Mouse (Mus musculus) splenic B cell, adult 2 months (primary cell): Measurements from ENCODE around the gene Hoxc11.
A peak's percentile ranks its signal among the peaks of the same experiment; 100 is the strongest.

ENCODE experiments used
- DNase-seq: peaks from one replicate; pipeline ENCODE4 v3.0.0-alpha.2; 2011; ENCODE audit warnings: low read depth, low spot score
- H3K27me3 ChIP-seq: 2 replicates; pipeline ENCODE4 v1.6.1; 2012; ENCODE audit warnings: mild to moderate bottlenecking, low read length, moderate library complexity, mixed read lengths; ENCODE audit not compliant: control insufficient read depth, poor library complexity, insufficient read depth, severe bottlenecking
- H3K36me3 ChIP-seq: 2 replicates; pipeline ENCODE4 v1.6.1; 2012; ENCODE audit warnings: mild to moderate bottlenecking, low read length, moderate library complexity, mixed read lengths; ENCODE audit not compliant: control insufficient read depth, poor library complexity, insufficient read depth, severe bottlenecking

Gene Hoxc11

GRCm38 (mm10) chr15:102978615-102979515 is 24.6 kb downstream of the Hoxc11 start:
- DNase-seq, result peak; percentile 36
- H3K27me3 ChIP-seq, result peaks cover 2% of the 10 kb centered on the region
- H3K36me3 ChIP-seq, result no peaks in the 10 kb centered on the region

DNA sequence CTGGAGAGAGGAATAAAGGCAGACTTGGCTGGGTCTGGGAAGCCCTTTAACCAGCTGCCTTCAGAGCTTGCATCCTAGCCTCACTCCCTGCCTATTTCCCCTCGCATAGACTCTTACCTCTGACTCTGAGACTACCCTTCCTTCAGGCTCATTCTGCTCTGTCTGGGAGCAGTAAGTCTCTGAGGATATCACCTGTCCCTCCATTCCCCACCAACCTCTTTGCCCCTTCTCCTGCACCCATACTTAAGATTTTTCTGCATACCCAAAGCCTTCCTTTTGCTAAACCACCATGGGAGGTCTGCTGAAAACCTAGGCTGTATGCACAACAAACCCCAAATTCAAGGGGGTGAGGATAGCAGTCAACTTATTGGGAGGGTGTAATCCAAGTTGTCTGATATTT is 25.7 kb downstream of the Hoxc11 start:
- Histone ChIP-seq H3K27me3 (peaks cover 2% of the 10 kb centered on the region), H3K36me3 (no peaks in the 10 kb centered on the region)
- DNase-seq, result no peak

DNA sequence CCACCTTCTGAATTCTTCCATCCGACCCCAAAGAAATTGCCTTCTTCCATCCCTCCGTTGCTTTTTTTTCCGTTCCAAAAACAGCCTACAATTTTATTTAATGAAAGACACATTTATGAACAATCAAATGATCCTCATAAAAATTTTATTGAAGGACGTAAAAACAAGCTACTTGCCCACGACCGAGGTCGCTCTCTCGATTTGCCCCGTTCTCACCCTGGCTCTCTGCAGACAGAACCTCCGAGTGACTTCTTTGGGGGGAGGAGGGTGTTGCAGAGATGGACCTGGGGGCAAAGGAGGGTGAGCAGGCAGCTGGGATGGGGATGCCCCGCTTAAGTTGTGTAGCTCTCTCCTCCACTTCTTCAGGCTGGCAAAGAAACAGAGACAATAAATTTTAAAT is 26.1 kb downstream of the Hoxc11 start:
- no peak for DNase-seq
- Histone ChIP-seq H3K36me3 (no peaks in the 10 kb centered on the region), H3K27me3 (peaks cover 2% of the 10 kb centered on the region)

DNA sequence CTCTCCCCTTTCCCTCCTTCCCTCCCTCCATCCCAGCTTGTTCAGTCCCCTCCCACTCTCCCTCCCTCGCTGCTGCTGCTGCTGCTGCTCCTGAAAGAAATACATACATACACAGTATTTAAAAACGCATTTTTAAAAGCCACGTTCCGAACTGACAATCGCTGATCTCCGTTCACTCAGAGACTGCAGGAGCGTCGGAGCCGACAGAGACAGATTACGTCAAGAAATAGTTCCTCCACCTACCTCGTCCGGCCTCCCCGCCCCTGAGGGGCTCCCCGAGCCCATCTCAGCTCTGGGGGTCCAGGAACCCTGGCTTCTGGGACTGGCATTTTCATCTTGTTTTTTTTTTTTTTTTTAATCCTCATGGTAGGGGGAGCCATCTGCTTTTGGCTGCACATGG is 26.7 kb downstream of the Hoxc11 start:
- no peak for DNase-seq
- Histone ChIP-seq H3K27me3 (peaks cover 2% of the 10 kb centered on the region), H3K36me3 (no peaks in the 10 kb centered on the region)

GRCm38 (mm10) chr15:102981379-102982288 is 27.4 kb downstream of the Hoxc11 start:
- Histone ChIP-seq H3K27me3 (peaks cover 2% of the 10 kb centered on the region), H3K36me3 (no peaks in the 10 kb centered on the region)
- no peak for DNase-seq

GRCm38 (mm10) chr15:102983716-102984115 is 29.5 kb downstream of the Hoxc11 start:
- H3K27me3 ChIP-seq, result peaks cover 2% of the 10 kb centered on the region
- no peak for DNase-seq

GRCm38 (mm10) chr15:102984521-102984920 is 30.3 kb downstream of the Hoxc11 start:
- no peaks in the 10 kb centered on the region for H3K36me3 ChIP-seq
- no peak for DNase-seq
- peaks cover 2% of the 10 kb centered on the region; the same call in 1 of the 2 replicates for H3K27me3 ChIP-seq

More at GRCm38 (mm10) chr15:102983716-102984115, 29.5 kb downstream of the Hoxc11 start:
- no peaks in the 10 kb centered on the region for H3K36me3 ChIP-seq

- no peak for DNase-seq
- Histone ChIP-seq H3K36me3 (no peaks in the 10 kb centered on the region), H3K27me3 (peaks cover 2% of the 10 kb centered on the region; the same call in 1 of the 2 replicates)
These were observed 30.7 kb downstream of the Hoxc11 start for GRCm38 (mm10) chr15:102984925-102985324.

- peak; percentile 89 for DNase-seq
- Histone ChIP-seq H3K27me3 (peaks cover 3% of the 10 kb centered on the region; the same call in 1 of the 2 replicates), H3K36me3 (no peaks in the 10 kb centered on the region)
These were observed 33.1 kb downstream of the Hoxc11 start for GRCm38 (mm10) chr15:102987124-102987833.

DNA sequence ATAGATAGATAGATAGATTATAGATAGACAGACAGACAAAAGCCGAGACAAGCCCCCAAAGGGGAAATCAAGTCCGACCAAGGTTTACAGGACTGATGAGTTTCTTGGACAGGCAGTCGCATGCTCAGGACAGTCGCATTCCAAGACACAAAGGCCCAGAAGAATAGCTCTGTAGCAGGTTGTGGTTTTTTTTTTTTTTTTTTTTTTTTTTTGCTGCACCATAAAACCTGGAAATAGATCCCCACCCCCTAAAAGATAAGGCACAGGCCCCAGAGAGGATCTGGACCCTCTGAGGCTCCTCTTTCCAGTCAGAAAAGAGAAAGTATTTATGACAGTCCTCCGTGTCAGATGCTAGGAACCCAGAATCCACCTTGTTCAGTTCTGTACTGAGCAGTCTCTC is 33.9 kb downstream of the Hoxc11 start:
- Histone ChIP-seq H3K36me3 (no peaks in the 10 kb centered on the region), H3K27me3 (peaks cover 3% of the 10 kb centered on the region; the same call in 1 of the 2 replicates)
- DNase-seq, result no peak

DNA sequence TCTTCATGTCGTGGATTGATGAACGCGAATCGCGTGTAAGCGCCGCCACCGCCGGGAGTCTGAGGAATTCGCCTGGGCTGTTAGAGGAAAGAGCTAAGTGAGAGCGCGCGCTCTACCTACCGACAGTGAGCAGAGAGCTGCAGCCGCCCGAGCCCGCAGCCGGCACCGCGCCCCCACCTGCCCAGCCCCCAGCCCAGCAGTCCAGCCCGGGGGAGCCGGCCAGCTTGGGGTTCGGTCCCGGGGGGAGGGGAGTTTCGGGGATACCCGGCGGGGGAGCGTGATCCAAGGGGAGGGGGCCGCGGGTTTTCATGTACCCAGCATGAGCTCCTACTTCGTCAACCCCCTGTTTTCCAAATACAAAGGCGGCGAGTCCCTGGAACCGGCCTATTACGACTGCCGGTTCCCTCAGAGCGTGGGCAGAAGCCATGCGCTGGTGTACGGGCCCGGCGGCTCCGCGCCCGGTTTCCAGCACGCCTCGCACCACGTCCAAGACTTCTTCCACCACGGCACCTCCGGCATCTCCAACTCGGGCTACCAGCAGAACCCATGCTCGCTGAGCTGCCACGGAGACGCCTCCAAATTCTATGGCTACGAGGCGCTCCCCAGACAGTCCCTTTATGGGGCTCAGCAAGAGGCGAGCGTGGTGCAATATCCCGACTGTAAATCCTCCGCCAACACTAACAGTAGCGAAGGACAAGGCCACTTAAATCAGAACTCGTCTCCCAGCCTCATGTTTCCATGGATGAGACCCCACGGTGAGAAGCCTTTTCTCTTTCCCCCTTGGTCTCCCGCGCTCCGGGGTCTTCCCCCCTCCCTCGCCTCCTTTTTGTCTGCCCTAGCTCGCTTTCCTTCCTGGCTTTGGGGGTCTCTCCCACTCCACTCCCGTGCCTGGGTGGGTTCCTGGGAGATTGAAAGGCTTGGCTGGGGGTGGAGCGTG is 36.5 kb downstream of the Hoxc11 start, which contains the start of gene Hoxc8:
Hoxc8 (plus strand) TSS at position 147 of the 937 bp plus-strand sequence.
- no peak for DNase-seq
- Histone ChIP-seq H3K36me3 (no peaks in the 10 kb centered on the region), H3K27me3 (peaks cover 3% of the 10 kb centered on the region; the same call in 1 of the 2 replicates)

DNA sequence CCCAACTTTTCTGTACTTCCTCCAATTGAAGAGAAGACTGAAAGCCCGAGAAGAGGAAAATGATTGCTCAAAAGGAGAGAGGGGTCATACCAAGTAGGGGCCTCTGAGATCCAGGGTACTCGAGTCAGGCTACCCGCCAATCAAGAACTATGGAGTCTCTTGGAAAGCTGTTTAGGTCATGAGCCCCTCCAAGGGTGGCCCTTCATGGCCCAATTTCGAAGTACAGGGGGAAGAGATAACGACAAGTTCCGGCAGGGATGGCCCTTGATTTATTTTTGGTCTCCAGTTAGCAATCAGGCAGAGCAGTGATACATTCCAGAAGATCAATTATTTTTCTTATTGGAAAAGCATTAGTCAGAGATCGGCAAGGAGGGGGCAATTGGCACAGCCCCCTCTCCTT is 37.6 kb downstream of the Hoxc11 start:
- H3K36me3 ChIP-seq, result no peaks in the 10 kb centered on the region
- peaks cover 6% of the 10 kb centered on the region for H3K27me3 ChIP-seq
- DNase-seq, result no peak

DNA sequence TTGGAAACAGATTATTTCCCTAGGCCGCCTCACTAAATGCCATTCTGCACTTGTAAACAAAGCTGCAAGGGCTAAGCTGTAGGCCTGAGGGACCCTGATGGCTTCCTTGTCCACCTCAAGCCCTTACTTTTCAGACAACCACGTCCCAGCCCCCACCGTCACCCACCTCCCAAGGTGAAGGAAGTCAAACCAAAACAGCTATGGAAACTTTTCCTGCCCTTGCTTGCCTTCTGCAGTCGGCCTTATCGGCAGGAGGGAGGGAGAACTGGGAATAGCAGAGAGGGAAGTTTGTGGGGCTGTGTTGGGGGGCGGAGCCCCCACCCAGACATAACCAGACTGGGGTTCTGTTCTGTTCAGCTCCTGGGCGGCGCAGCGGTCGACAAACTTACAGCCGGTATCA is 38.0 kb downstream of the Hoxc11 start:
- no peak for DNase-seq
- no peaks in the 10 kb centered on the region for H3K36me3 ChIP-seq
- peaks cover 6% of the 10 kb centered on the region for H3K27me3 ChIP-seq
